Mouse (Mus musculus): ENCODE measurements around the gene Ddx59. TPM values are rescaled to one million over a fixed set of nuclear protein-coding genes. Genes with fewer than 3 reads are reported as not detected.

Ddx59 gene
- polyA plus RNA-seq, 1 experiment from 2014 or later, result 12.5 TPM

Other genes starting within 250 kb of the Ddx59 start
- gene Mroh3, start 202.4 kb upstream of the Ddx59 start, polyA plus RNA-seq (2015; fragmentation: Nextera tagmentation; extraction: Ambion mirVana), result 0.66 and 0.73 TPM in 2 replicates
- 30.8 and 33.1 TPM in 2 replicates for gene Inava, start 181.0 kb upstream of the Ddx59 start, polyA plus RNA-seq (2015; fragmentation: Nextera tagmentation; extraction: Ambion mirVana)
- not detected in 2 replicates for gene Gpr25, start 154.4 kb upstream of the Ddx59 start, polyA plus RNA-seq (2015; fragmentation: Nextera tagmentation; extraction: Ambion mirVana)
- 8.7 and 9.5 TPM in 2 replicates for gene Camsap2, start 69.2 kb upstream of the Ddx59 start, polyA plus RNA-seq (2015; fragmentation: Nextera tagmentation; extraction: Ambion mirVana)
- gene Kif14, start 51.1 kb downstream of the Ddx59 start, polyA plus RNA-seq (2015; fragmentation: Nextera tagmentation; extraction: Ambion mirVana), result 5.2 and 6.6 TPM in 2 replicates
- 16.0 and 16.7 TPM in 2 replicates for gene Zfp281, start 209.6 kb downstream of the Ddx59 start, polyA plus RNA-seq (2015; fragmentation: Nextera tagmentation; extraction: Ambion mirVana)